Mouse (Mus musculus) kidney, postnatal 0 days (tissue): ENCODE results near the gene Ercc2. TPM values are rescaled to one million over a fixed set of nuclear protein-coding genes. Genes with fewer than 3 reads are reported as not detected.
A peak's percentile ranks its signal among the peaks of the same experiment; 100 is the strongest.

Source experiments
- ATAC-seq: fragments of 200-750 bp; cut with Nextera tagmentation; replicated peaks from 2 replicates; pipeline ENCODE4 v1.8.0; 2017; ENCODE audit warnings: low read depth, moderate number of reproducible peaks, moderate TSS enrichment, moderate library complexity; ENCODE audit not compliant: low FRiP score
- DNase-seq: peaks from one replicate; pipeline ENCODE4 v3.0.0-alpha.2; 2016; ENCODE audit warnings: low spot score
- H3K27ac ChIP-seq: fragments of 300-500 bp; sonication (generic); 2 replicates; pipeline ENCODE4 v1.5.1; 2014; ENCODE audit warnings: mild to moderate bottlenecking
- H3K27me3 ChIP-seq: fragments of 300-500 bp; sonication (generic); 2 replicates; pipeline ENCODE4 v1.6.1; 2014; ENCODE audit warnings: low read length, mixed read lengths; ENCODE audit not compliant: insufficient read depth
- H3K36me3 ChIP-seq: fragments of 300-500 bp; sonication (generic); 2 replicates; pipeline ENCODE4 v1.6.1; 2014; ENCODE audit warnings: low read length, mixed read lengths; ENCODE audit not compliant: insufficient read depth
- H3K4me1 ChIP-seq: fragments of 300-500 bp; sonication (generic); replicated peaks from 2 replicates; pipeline ENCODE4 v1.6.1; 2014; ENCODE audit warnings: antibody characterized with exemption, low read length, mixed read lengths; ENCODE audit not compliant: insufficient read depth
- H3K4me2 ChIP-seq: fragments of 300-500 bp; sonication (generic); 2 replicates; pipeline ENCODE4 v1.6.1; 2014; ENCODE audit warnings: mild to moderate bottlenecking, low read length, moderate library complexity, mixed read lengths
- H3K4me3 ChIP-seq: fragments of 300-500 bp; sonication (generic); replicated peaks from 2 replicates; pipeline ENCODE4 v1.5.1; 2014; ENCODE audit warnings: low read depth, low read length
- H3K9ac ChIP-seq: fragments of 300-500 bp; sonication (generic); 2 replicates; pipeline ENCODE4 v1.6.1; 2014; ENCODE audit warnings: low read depth, low read length
- H3K9me3 ChIP-seq: fragments of 300-500 bp; sonication (generic); replicated peaks from 2 replicates; pipeline ENCODE4 v1.6.1; 2016; ENCODE audit warnings: low read length, inconsistent platforms, mixed read lengths
- CTCF ChIP-seq: IDR thresholded peaks from 2 replicates; pipeline ENCODE4 v1.5.1; 2016; ENCODE audit warnings: antibody characterized with exemption, low read depth, mild to moderate bottlenecking, moderate library complexity
- WGBS: fragments of 180-500 bp; shearing (Covaris S2); extraction: QIAGEN DNeasy Blood & Tissue Kit; methylation state at CpG from one replicate; pipeline ENCODE4 v1.1.7; 2014; 5-methylcytosine and 5-hydroxymethylcytosine counted together
- polyA plus RNA-seq: library from polyadenylated mRNA; unstranded; fragments of >200 nt; fragmentation: Nextera tagmentation; extraction: Ambion mirVana; gene quantifications from 2 replicates; pipeline ENCODE4 v1.2.1, GENCODE M21; 2015

Ercc2 gene
- polyA plus RNA-seq: 11.0 and 11.5 TPM in 2 replicates

DNA sequence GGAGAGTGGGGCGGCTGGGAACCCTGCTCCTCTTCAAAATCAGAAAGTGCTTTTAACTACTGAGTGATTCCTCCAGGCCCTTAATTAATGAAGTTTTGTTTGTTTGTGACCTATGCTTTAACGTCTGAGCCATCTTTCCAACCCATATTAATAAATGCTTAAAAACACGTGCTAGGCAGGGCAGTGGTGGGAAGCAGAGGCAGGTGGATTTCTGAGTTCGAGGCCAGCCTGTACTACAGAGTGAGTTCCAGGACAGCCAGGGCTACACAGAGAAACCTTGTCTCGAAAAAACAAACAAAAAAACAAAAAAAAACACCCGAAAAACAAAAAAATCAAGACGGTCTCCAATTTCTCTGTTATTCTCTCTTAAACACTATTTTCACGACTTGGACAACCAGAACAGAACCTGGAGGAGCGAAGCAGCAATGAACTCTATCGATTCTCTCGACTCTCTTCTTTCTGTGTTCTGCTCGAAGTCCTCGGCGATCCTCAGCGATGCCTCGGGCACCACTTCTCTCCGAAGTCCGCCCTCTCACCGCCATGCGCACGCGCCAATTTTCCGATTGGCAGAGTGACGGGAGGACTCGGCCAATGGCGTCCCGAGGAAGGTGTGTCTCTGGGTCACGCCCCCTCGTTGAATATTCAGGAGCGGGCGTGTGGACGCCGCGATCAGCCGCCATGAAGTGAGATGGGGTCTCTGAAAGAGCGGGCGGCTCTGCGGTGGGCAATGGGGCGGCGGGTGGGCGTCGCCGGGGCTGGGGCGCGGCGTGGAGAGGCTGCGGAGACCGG, at the start of gene Ercc2:
Gene Ercc2, plus strand, starts transcription at position 634 of the 789 bp plus-strand sequence.
- H3K4me3 ChIP-seq: peak within 1 kb of the TSS; percentile 79
- H3K36me3 ChIP-seq: peaks cover 16% of the 10 kb centered on the region; the same call in 1 of the 2 replicates
- H3K27ac ChIP-seq: peak within 1 kb of the TSS; percentile 31; the same call in 1 of the 2 replicates
- no peaks in the 10 kb centered on the region for H3K9me3 ChIP-seq
- no peaks in the 10 kb centered on the region; the same call in 1 of the 2 replicates for H3K4me1 ChIP-seq
- peak within 1 kb of the TSS; percentile 82 for H3K9ac ChIP-seq
- H3K27me3 ChIP-seq: no peaks in the 10 kb centered on the region
- 0 out of 2 replicates have a peak, but pooled peaks have one; percentile 4 for TF ChIP-seq CTCF
- ATAC-seq: peak; percentile 94
- peak within 1 kb of the TSS; percentile 90 for H3K4me2 ChIP-seq
- WGBS: 5% methylated on average over 48 of the region's 48 CpGs
- DNase-seq: peak; percentile 98

DNA sequence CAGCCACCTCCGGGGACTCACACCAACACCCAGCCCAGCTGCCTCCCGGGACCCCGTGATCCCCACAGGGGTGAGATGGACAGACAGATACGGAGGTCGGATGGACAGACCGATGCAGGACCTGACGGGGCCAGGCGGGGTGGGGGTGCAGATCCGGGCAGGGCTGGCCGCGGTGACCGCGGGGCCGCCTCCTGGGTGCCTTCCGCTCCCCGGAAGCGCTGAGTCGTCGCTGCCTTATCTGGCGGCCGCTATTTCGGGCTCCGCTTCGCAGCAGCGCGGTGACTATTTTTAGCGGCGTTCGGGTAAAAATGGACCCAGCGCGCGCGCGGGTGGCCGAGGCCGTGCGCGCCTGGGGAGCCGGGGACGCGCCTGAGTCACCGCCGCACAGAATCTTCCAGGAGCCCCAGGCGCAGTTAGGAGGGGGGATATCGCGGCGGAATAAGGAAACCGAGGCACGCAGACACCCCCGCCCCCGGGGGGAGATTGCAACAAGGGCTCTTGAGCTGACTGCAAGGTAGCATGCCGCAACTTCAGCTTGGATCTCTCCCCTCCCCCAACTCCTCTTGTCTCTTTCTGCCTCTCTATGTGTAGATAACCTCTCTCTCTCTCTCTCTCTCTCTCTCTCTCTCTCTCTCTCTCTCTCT, 49.0 kb upstream of the Ercc2 start:
- Histone ChIP-seq H3K27me3 (no peaks in the 10 kb centered on the region), H3K4me2 (peak overlapping the region; percentile 92), H3K4me1 (peaks cover 3% of the 10 kb centered on the region; the same call in 1 of the 2 replicates), H3K4me3 (peak overlapping the region; percentile 59), H3K27ac (peak overlapping the region; percentile 54; the same call in 1 of the 2 replicates), H3K9me3 (no peaks in the 10 kb centered on the region), H3K36me3 (no peaks in the 10 kb centered on the region), H3K9ac (peak overlapping the region; percentile 72)
- WGBS: under 1% methylated on average over 48 of the region's 52 CpGs
- TF ChIP-seq CTCF: no peak
- ATAC-seq (peak; percentile 62), DNase-seq (peak; percentile 73)

- WGBS: 42% methylated on average over 3 of the region's 3 CpGs
- H3K27me3 ChIP-seq: no peaks in the 10 kb centered on the region
- H3K9ac ChIP-seq: no peak overlapping the region
- H3K4me1 ChIP-seq: 0 out of 2 replicates have a peak, but pooled peaks cover 3% of the 10 kb centered on the region
- ATAC-seq: peak; percentile 50; the same call in 1 of the 2 replicates
- H3K36me3 ChIP-seq: no peaks in the 10 kb centered on the region
- H3K4me2 ChIP-seq: no peak overlapping the region
- H3K9me3 ChIP-seq: no peaks in the 10 kb centered on the region
- no peak overlapping the region for H3K4me3 ChIP-seq
- TF ChIP-seq CTCF: no peak
- peak; percentile 43 for DNase-seq
- no peak overlapping the region for H3K27ac ChIP-seq
Observed at GRCm38 (mm10) chr7:19335583-19335982, 46.2 kb upstream of the Ercc2 start.

DNA sequence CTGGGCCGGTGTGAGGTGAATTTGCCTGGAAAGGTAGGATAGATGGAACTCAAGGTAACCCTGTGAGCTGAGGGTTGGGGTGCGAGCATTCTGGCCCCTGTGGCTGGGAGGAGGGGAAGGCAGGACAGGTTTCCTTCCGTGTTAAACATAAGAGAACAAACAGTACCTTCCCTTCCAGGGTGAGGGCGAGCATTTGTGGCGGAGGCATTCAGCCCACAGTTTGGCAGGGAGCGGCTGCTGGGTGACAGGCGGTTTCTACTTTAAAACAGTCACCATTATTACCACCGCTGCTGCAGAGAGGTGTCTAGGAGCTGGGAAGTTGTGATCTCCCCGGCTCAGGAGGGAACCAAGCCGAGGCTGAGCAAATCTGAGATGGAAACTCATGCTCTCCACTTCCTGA, 44.7 kb upstream of the Ercc2 start:
- Histone ChIP-seq H3K4me3 (no peak overlapping the region), H3K4me2 (no peak overlapping the region), H3K4me1 (peaks cover 9% of the 10 kb centered on the region; the same call in 1 of the 2 replicates), H3K36me3 (no peaks in the 10 kb centered on the region), H3K27me3 (0 out of 2 replicates have a peak, but pooled peaks cover 5% of the 10 kb centered on the region), H3K9me3 (no peaks in the 10 kb centered on the region), H3K9ac (no peak overlapping the region), H3K27ac (no peak overlapping the region)
- no peak for ATAC-seq
- DNase-seq: no peak
- 63% methylated on average over 10 of the region's 10 CpGs for WGBS
- TF ChIP-seq CTCF: no peak

DNA sequence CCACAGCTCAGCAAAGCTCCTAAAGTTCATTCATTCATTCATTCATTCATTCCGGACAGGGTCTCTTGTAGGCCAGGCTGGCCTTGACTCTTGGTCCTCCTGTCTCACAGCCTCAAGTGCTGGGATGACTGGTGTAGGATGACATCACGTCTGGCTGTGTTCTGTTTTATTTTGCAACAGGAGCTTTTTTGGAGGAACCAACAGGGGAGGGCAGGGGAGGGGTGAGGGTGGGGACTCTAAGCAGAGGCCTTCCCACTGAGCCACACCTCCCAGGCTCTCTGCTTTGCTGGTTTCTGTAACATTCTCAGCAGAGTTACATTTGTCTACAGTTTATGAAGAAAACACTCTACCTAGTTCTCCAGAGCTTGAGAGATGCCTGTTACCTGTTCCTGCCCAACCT, 43.8 kb upstream of the Ercc2 start:
- H3K36me3 ChIP-seq: no peaks in the 10 kb centered on the region
- no peak overlapping the region for H3K4me3 ChIP-seq
- no peak for DNase-seq
- H3K27ac ChIP-seq: no peak overlapping the region
- no peak for ATAC-seq
- peaks cover 14% of the 10 kb centered on the region; the same call in 1 of the 2 replicates for H3K4me1 ChIP-seq
- no peaks in the 10 kb centered on the region for H3K9me3 ChIP-seq
- 0 out of 2 replicates have a peak, but pooled peaks cover 6% of the 10 kb centered on the region for H3K27me3 ChIP-seq
- H3K9ac ChIP-seq: no peak overlapping the region
- no peak overlapping the region for H3K4me2 ChIP-seq
- 56% methylated on average over 2 of the region's 2 CpGs for WGBS
- no peak for TF ChIP-seq CTCF

DNA sequence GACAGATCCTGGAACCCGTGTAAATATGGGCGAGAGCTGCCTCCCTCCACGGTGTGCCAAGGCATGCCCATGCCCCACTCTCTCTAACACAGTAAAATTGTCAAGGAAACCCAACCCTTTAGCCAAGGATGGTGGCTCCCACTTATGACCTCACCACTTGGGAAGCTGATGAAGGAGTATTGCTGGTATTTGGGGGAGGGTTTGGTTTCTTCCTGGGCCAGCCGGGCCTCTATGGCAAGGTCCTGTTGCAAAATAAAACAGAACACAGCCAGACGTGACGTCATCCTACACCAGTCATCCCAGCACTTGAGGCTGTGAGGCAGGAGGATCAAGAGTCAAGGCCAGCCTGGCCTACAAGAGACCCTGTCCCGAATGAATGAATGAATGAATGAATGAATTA, 43.2 kb upstream of the Ercc2 start:
- DNase-seq (peak; percentile 24), ATAC-seq (no peak)
- Histone ChIP-seq H3K4me1 (peaks cover 14% of the 10 kb centered on the region; the same call in 1 of the 2 replicates), H3K9ac (no peak overlapping the region), H3K27me3 (0 out of 2 replicates have a peak, but pooled peaks cover 6% of the 10 kb centered on the region), H3K27ac (no peak overlapping the region), H3K4me3 (no peak overlapping the region), H3K36me3 (no peaks in the 10 kb centered on the region), H3K9me3 (no peaks in the 10 kb centered on the region), H3K4me2 (no peak overlapping the region)
- 62% methylated on average over 7 of the region's 7 CpGs for WGBS
- TF ChIP-seq CTCF: no peak
